Mouse (Mus musculus): Measurements from ENCODE around the gene Slc12a7.

Slc12a7 gene

GRCm38 (mm10) chr13:73763439-73764255, 30.8 kb downstream of the Slc12a7 start:
- peak; percentile 88 for DNase-seq (ENCODE audit: low read depth)

- DNase-seq (ENCODE audit: low read depth): no peak
Measured at GRCm38 (mm10) chr13:73764256-73764775, 31.4 kb downstream of the Slc12a7 start.

- DNase-seq (ENCODE audit: low read depth): no peak
Measured at GRCm38 (mm10) chr13:73765393-73765792, 32.5 kb downstream of the Slc12a7 start.

- DNase-seq (ENCODE audit: low read depth): no peak
Measured at GRCm38 (mm10) chr13:73767224-73767623, 34.3 kb downstream of the Slc12a7 start.

GRCm38 (mm10) chr13:73767754-73768153, 34.9 kb downstream of the Slc12a7 start:
- no peak for DNase-seq (ENCODE audit: low read depth)

- no peak for DNase-seq (ENCODE audit: low read depth)
Measured at GRCm38 (mm10) chr13:73768311-73768710, 35.4 kb downstream of the Slc12a7 start.

GRCm38 (mm10) chr13:73769916-73770682, 37.2 kb downstream of the Slc12a7 start:
- no peak for DNase-seq (ENCODE audit: low read depth)

GRCm38 (mm10) chr13:73771131-73771530, 38.2 kb downstream of the Slc12a7 start:
- no peak for DNase-seq (ENCODE audit: low read depth)

GRCm38 (mm10) chr13:73772655-73773054, 39.8 kb downstream of the Slc12a7 start:
- peak; percentile 79 for DNase-seq (ENCODE audit: low read depth)

GRCm38 (mm10) chr13:73773519-73774205, 40.8 kb downstream of the Slc12a7 start:
- peak; percentile 44 for DNase-seq (ENCODE audit: low read depth)

GRCm38 (mm10) chr13:73775786-73776185, 42.9 kb downstream of the Slc12a7 start:
- no peak for DNase-seq (ENCODE audit: low read depth)

GRCm38 (mm10) chr13:73777578-73777977, 44.7 kb downstream of the Slc12a7 start:
- DNase-seq (ENCODE audit: low read depth): no peak

GRCm38 (mm10) chr13:73782486-73782885, 49.6 kb downstream of the Slc12a7 start:
- no peak for DNase-seq (ENCODE audit: low read depth)

GRCm38 (mm10) chr13:73792176-73792575, 59.3 kb downstream of the Slc12a7 start:
- no peak for DNase-seq (ENCODE audit: low read depth)

- DNase-seq (ENCODE audit: low read depth): no peak
Measured at GRCm38 (mm10) chr13:73793171-73793570, 60.3 kb downstream of the Slc12a7 start.

GRCm38 (mm10) chr13:73799110-73799509, 66.2 kb downstream of the Slc12a7 start:
- DNase-seq (ENCODE audit: low read depth): no peak

GRCm38 (mm10) chr13:73803450-73804178, 70.7 kb downstream of the Slc12a7 start:
- DNase-seq (ENCODE audit: low read depth): no peak

- DNase-seq (ENCODE audit: low read depth): no peak
Measured at GRCm38 (mm10) chr13:73804914-73805313, 72.0 kb downstream of the Slc12a7 start.

- no peak for DNase-seq (ENCODE audit: low read depth)
Measured at GRCm38 (mm10) chr13:73812936-73813335, 80.0 kb downstream of the Slc12a7 start.

GRCm38 (mm10) chr13:73814181-73814580, 81.3 kb downstream of the Slc12a7 start:
- DNase-seq (ENCODE audit: low read depth): no peak

- no peak for DNase-seq (ENCODE audit: low read depth)
Measured at GRCm38 (mm10) chr13:73816338-73816737, 83.4 kb downstream of the Slc12a7 start.

GRCm38 (mm10) chr13:73818921-73819320, 86.0 kb downstream of the Slc12a7 start:
- no peak for DNase-seq (ENCODE audit: low read depth)

Measured in naive thymus-derived CD4-positive, alpha-beta T cell, adult 2 months (primary cell).